Mouse (Mus musculus) adrenal gland, postnatal 4 days (tissue): ENCODE results near the gene Olfr813. TPM values are rescaled to one million over a fixed set of nuclear protein-coding genes. Genes with fewer than 3 reads are reported as not detected.
"Not testable (repeated sequence)": the region's sequence is repeated elsewhere in the genome, so short reads cannot be mapped to it uniquely, and the experiment has no call there.

ENCODE experiments used
- DNase-seq, 2 experiments: peaks; one replicate each; pipeline ENCODE4 v3.0.0; 2021 to 2022; ENCODE audit warnings: low spot score in 2 of 2, mixed read lengths in 2 of 2
- long read RNA-seq, 2 experiments: library from polyadenylated mRNA; stranded (forward); transcript quantifications; one replicate each; pipeline ENCODE4 v2.0.0; 2021
- total RNA-seq, 2 experiments: library from RNA; stranded (reverse); gene quantifications; 2 replicates each; pipeline ENCODE4 v1.2.3; 2021

Olfr813 gene
- total RNA-seq, result not detected
- long read RNA-seq, experiment 1, result 0 reads
- long read RNA-seq, experiment 2, result 0 reads

GRCm38 (mm10) chr10:129855067-129855466 is at the start of gene Olfr813:
Olfr813 (plus strand) TSS chr10:129855367.
- DNase-seq, result no peak

- no peak for DNase-seq
Measured at GRCm38 (mm10) chr10:129845994-129846393, 9.2 kb upstream of the Olfr813 start, which contains the start of gene Olfr812. Olfr812 (minus strand) TSS chr10:129846094.

GRCm38 (mm10) chr10:129847343-129847742 is 7.8 kb upstream of the Olfr813 start:
- DNase-seq, result no peak

GRCm38 (mm10) chr10:129879751-129880150 is 24.6 kb downstream of the Olfr813 start, which contains the start of gene Olfr814:
Olfr814 (minus strand) TSS chr10:129879851.
- DNase-seq, result not testable (repeated sequence)

GRCm38 (mm10) chr10:129885496-129885895 is 30.3 kb downstream of the Olfr813 start:
- not testable (repeated sequence) for DNase-seq

- DNase-seq, result no peak
Measured at GRCm38 (mm10) chr10:129885934-129886333, 30.8 kb downstream of the Olfr813 start.

GRCm38 (mm10) chr10:129905767-129906166 is 50.6 kb downstream of the Olfr813 start, which contains the start of gene Olfr815:
Olfr815 (minus strand) TSS chr10:129905867.
- not testable (repeated sequence) for DNase-seq

Other genes starting within 250 kb of the Olfr813 start
- gene Olfr796, start 242.8 kb upstream of the Olfr813 start, total RNA-seq, result not detected
- not detected for gene Olfr798, start 227.4 kb upstream of the Olfr813 start, total RNA-seq
- not detected for gene Olfr799, start 217.9 kb upstream of the Olfr813 start, total RNA-seq
- gene Olfr800, start 197.7 kb upstream of the Olfr813 start, total RNA-seq, result not detected
- not detected for gene Olfr801, start 181.5 kb upstream of the Olfr813 start, total RNA-seq
- gene Olfr802, start 167.2 kb upstream of the Olfr813 start, total RNA-seq, result not detected
- gene Olfr803, start 161.1 kb upstream of the Olfr813 start, total RNA-seq, result not detected
- not detected for gene Olfr804, start 152.2 kb upstream of the Olfr813 start, total RNA-seq
- not detected for gene Olfr805, start 126.0 kb upstream of the Olfr813 start, total RNA-seq
- gene Olfr806, start 113.4 kb upstream of the Olfr813 start, total RNA-seq, result not detected
- gene Olfr807, start 97.6 kb upstream of the Olfr813 start, total RNA-seq, result not detected
- gene Olfr808, start 89.9 kb upstream of the Olfr813 start, total RNA-seq, result not detected
- not detected for gene Olfr809, start 80.7 kb upstream of the Olfr813 start, total RNA-seq
- not detected for gene Olfr810, start 60.5 kb upstream of the Olfr813 start, total RNA-seq
- not detected for gene Olfr811, start 51.0 kb upstream of the Olfr813 start, total RNA-seq
- not detected for gene Olfr812, start 9.3 kb upstream of the Olfr813 start, total RNA-seq
- not detected for gene Olfr814, start 24.5 kb downstream of the Olfr813 start, total RNA-seq
- gene Olfr815, start 50.5 kb downstream of the Olfr813 start, total RNA-seq, result not detected
- not detected for gene Olfr816, start 60.2 kb downstream of the Olfr813 start, total RNA-seq
- not detected for gene Olfr818, start 93.7 kb downstream of the Olfr813 start, total RNA-seq
- not detected for gene Olfr819, start 111.9 kb downstream of the Olfr813 start, total RNA-seq
- not detected for gene Olfr247, start 120.8 kb downstream of the Olfr813 start, total RNA-seq
- not detected for gene Gm10310, start 129.7 kb downstream of the Olfr813 start, total RNA-seq
- gene Olfr820, start 157.3 kb downstream of the Olfr813 start, total RNA-seq, result not detected
- gene Olfr821, start 175.0 kb downstream of the Olfr813 start, total RNA-seq, result not detected
- not detected for gene Olfr822, start 215.8 kb downstream of the Olfr813 start, total RNA-seq